Mouse (Mus musculus): ENCODE measurements around the gene Tmem246. TPM values are rescaled to one million over a fixed set of nuclear protein-coding genes. Genes with fewer than 3 reads are reported as not detected.

The Tmem246 gene
- polyA plus RNA-seq, 1 experiment from 2014 or later, result 17.3 TPM

DNA sequence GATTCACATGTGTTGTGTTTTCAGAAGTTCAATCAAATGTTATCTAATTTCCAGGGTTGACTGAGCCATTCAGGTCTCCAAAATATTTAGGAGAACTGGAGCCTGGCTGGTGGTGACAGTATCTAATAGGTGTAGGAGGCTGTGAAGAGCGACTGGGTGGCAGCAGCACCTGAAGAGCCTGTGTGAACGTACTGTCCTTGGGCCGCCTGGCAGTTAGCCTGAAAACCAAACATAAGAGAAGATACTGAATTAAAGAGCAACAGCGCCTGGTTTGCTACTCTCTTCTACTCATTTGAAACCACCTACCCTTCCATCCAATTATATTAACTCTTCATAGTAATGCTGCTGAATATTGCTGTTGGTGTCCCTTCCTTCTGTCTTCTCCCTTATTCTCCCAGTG is 61.0 kb downstream of the Tmem246 start:
- Histone ChIP-seq H3K36me3 (ENCODE audit: control insufficient read depth, insufficient read depth, low read length) (no peaks in the 10 kb centered on the region), H3K27me3 (ENCODE audit: control insufficient read depth, insufficient read depth, low read length) (no peaks in the 10 kb centered on the region), H3K27ac (ENCODE audit: low read depth, low read length) (no peak overlapping the region), H3K9me3 (ENCODE audit: control insufficient read depth, low read length) (no peaks in the 10 kb centered on the region), H3K4me1 (replicated peaks; ENCODE audit: control insufficient read depth, insufficient read depth, low read length) (no peaks in the 10 kb centered on the region), H3K9ac (ENCODE audit: low read length) (no peak overlapping the region), H3K4me2 (ENCODE audit: low read depth, low read length, severe bottlenecking) (no peak overlapping the region), H3K4me3 (ENCODE audit: low read depth, low read length) (no peak overlapping the region)
- 93% methylated on average over 4 of the region's 4 CpGs for WGBS
- no peak for ATAC-seq (replicated peaks; ENCODE audit: low FRiP score)
- no peak for DNase-seq (ENCODE audit: low spot score)

DNA sequence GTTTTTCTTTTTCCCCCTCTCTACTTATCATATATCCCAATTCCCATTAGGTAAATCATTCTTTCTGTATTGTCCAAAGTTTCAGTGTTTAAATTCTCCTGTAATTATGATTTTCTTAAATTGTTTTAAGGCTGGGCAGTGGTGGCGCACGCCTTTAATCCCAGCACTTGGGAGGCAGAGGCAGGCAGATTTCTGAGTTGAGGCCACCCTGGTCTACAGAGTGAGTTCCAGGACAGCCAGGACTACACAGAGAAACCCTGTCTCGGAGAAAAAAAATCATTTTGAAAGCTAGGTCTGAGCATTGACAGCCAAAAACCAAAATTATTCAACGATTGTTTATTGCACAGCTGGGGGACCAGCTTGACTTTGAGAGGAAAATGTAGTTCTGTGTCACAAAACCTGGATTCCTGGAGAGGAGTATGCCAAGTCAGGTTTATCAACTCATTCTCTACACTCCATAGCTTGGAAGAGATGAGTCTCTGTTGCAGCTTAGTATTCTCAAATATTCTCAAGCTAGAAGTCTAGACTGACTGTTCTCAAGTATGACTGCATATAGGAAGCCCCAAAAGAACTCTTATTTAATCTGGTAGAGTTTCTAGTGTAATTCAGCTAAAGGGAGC is 61.9 kb downstream of the Tmem246 start:
- DNase-seq (ENCODE audit: low spot score) (no peak), ATAC-seq (replicated peaks; ENCODE audit: low FRiP score) (no peak)
- Histone ChIP-seq H3K9me3 (ENCODE audit: control insufficient read depth, low read length) (no peaks in the 10 kb centered on the region; the same call in 1 of the 2 replicates), H3K27me3 (ENCODE audit: control insufficient read depth, insufficient read depth, low read length) (no peaks in the 10 kb centered on the region), H3K4me2 (ENCODE audit: low read depth, low read length, severe bottlenecking) (no peak overlapping the region), H3K4me3 (ENCODE audit: low read depth, low read length) (no peak overlapping the region), H3K27ac (ENCODE audit: low read depth, low read length) (no peak overlapping the region), H3K4me1 (replicated peaks; ENCODE audit: control insufficient read depth, insufficient read depth, low read length) (no peaks in the 10 kb centered on the region), H3K36me3 (ENCODE audit: control insufficient read depth, insufficient read depth, low read length) (no peaks in the 10 kb centered on the region), H3K9ac (ENCODE audit: low read length) (no peak overlapping the region)
- WGBS, result 90% methylated on average over 4 of the region's 4 CpGs

DNA sequence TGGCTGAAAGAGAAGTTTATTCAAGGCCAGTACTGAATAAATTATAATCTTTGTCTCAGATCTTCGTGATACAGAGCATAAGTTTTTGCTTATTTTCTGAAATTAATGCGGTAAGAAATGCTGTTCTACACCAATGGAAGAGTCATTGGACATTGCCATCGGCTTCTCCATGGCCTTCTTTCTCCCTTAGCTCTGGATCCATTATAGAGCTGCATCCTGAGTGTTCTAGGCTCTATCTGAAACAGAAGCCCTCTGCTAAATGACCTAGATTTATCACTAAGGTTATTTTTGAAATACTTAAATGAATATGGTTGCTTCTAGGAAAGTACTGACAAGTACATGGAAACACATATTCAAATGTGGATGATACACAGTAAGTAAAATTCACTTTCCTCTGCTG is 62.6 kb downstream of the Tmem246 start:
- no peak overlapping the region for H3K4me2 ChIP-seq (ENCODE audit: low read depth, low read length, severe bottlenecking)
- WGBS, result 92% methylated on average over 3 of the region's 3 CpGs
- no peaks in the 10 kb centered on the region for H3K4me1 ChIP-seq (replicated peaks; ENCODE audit: control insufficient read depth, insufficient read depth, low read length)
- ATAC-seq (replicated peaks; ENCODE audit: low FRiP score), result no peak
- no peak overlapping the region for H3K9ac ChIP-seq (ENCODE audit: low read length)
- H3K27ac ChIP-seq (ENCODE audit: low read depth, low read length), result no peak overlapping the region
- DNase-seq (ENCODE audit: low spot score), result no peak
- H3K9me3 ChIP-seq (ENCODE audit: control insufficient read depth, low read length), result no peaks in the 10 kb centered on the region; the same call in 1 of the 2 replicates
- no peaks in the 10 kb centered on the region for H3K27me3 ChIP-seq (ENCODE audit: control insufficient read depth, insufficient read depth, low read length)
- H3K36me3 ChIP-seq (ENCODE audit: control insufficient read depth, insufficient read depth, low read length), result peaks cover 5% of the 10 kb centered on the region
- H3K4me3 ChIP-seq (ENCODE audit: low read depth, low read length), result no peak overlapping the region

Other genes starting within 250 kb of the Tmem246 start
- gene Acnat2, start 189.7 kb downstream of the Tmem246 start, polyA plus RNA-seq (2014; fragmentation: Nextera tagmentation; extraction: Ambion mirVana), result not detected in 2 replicates
- gene Acnat1, start 124.0 kb downstream of the Tmem246 start, polyA plus RNA-seq (2014; fragmentation: Nextera tagmentation; extraction: Ambion mirVana), result not detected in 2 replicates
- gene Baat, start 91.3 kb downstream of the Tmem246 start, polyA plus RNA-seq (2014; fragmentation: Nextera tagmentation; extraction: Ambion mirVana), result 0.21 and 0.35 TPM in 2 replicates
- gene Mrpl50, start 76.8 kb downstream of the Tmem246 start, polyA plus RNA-seq (2014; fragmentation: Nextera tagmentation; extraction: Ambion mirVana), result 91.2 and 96.8 TPM in 2 replicates
- 13.2 and 14.5 TPM in 2 replicates for gene Zfp189, start 76.7 kb downstream of the Tmem246 start, polyA plus RNA-seq (2014; fragmentation: Nextera tagmentation; extraction: Ambion mirVana)
- gene Aldob, start 48.3 kb downstream of the Tmem246 start, polyA plus RNA-seq (2014; fragmentation: Nextera tagmentation; extraction: Ambion mirVana), result not detected in 2 replicates
- 71.7 and 76.9 TPM in 2 replicates for gene Rnf20, start 34.1 kb upstream of the Tmem246 start, polyA plus RNA-seq (2014; fragmentation: Nextera tagmentation; extraction: Ambion mirVana)
- gene Ppp3r2, start 84.1 kb upstream of the Tmem246 start, polyA plus RNA-seq (2014; fragmentation: Nextera tagmentation; extraction: Ambion mirVana), result not detected in 2 replicates
- 0.41 and 0.80 TPM in 2 replicates for gene Grin3a, start 247.9 kb upstream of the Tmem246 start, polyA plus RNA-seq (2014; fragmentation: Nextera tagmentation; extraction: Ambion mirVana)

All from forebrain, embryonic 11.5 days (tissue).